Mouse (Mus musculus) kidney, adult 18-20 months (tissue): Measurements from ENCODE around the gene Pfdn6.
"Not testable (repeated sequence)": the region's sequence is repeated elsewhere in the genome, so short reads cannot be mapped to it uniquely, and the experiment has no call there.

Source experiments
- DNase-seq: peaks from one replicate; pipeline ENCODE4 v3.0.0; 2021

Gene Pfdn6

GRCm38 (mm10) chr17:33913264-33913663, 26.9 kb downstream of the Pfdn6 start:
- DNase-seq = no peak

- no peak for DNase-seq
Observed at GRCm38 (mm10) chr17:33911813-33912414, 28.2 kb downstream of the Pfdn6 start.

GRCm38 (mm10) chr17:33911052-33911812, 28.9 kb downstream of the Pfdn6 start:
- DNase-seq = no peak

GRCm38 (mm10) chr17:33910346-33911051, 29.6 kb downstream of the Pfdn6 start:
- no peak for DNase-seq

GRCm38 (mm10) chr17:33909869-33910250, 30.3 kb downstream of the Pfdn6 start:
- peak; percentile 52 for DNase-seq

- peak; percentile 99 for DNase-seq
Observed at GRCm38 (mm10) chr17:33909077-33909868, 30.9 kb downstream of the Pfdn6 start, which contains the start of gene Daxx. Gene Daxx, plus strand, starts transcription at chr17:33909414.

GRCm38 (mm10) chr17:33908331-33909076, 31.6 kb downstream of the Pfdn6 start:
- DNase-seq = peak; percentile 65

GRCm38 (mm10) chr17:33904835-33905234, 35.3 kb downstream of the Pfdn6 start, which contains the start of gene Platr17:
Gene Platr17, plus strand, starts transcription at chr17:33905135.
- not testable (repeated sequence) for DNase-seq

- not testable (repeated sequence) for DNase-seq
Observed at GRCm38 (mm10) chr17:33903911-33904651, 36.1 kb downstream of the Pfdn6 start.

GRCm38 (mm10) chr17:33902491-33902890, 37.7 kb downstream of the Pfdn6 start:
- DNase-seq = no peak

GRCm38 (mm10) chr17:33902079-33902478, 38.1 kb downstream of the Pfdn6 start:
- DNase-seq = no peak

GRCm38 (mm10) chr17:33901653-33902052, 38.5 kb downstream of the Pfdn6 start:
- no peak for DNase-seq

- no peak for DNase-seq
Observed at GRCm38 (mm10) chr17:33900989-33901314, 39.2 kb downstream of the Pfdn6 start.

GRCm38 (mm10) chr17:33900281-33900988, 39.7 kb downstream of the Pfdn6 start:
- no peak for DNase-seq

GRCm38 (mm10) chr17:33899642-33900041, 40.5 kb downstream of the Pfdn6 start:
- DNase-seq = no peak

GRCm38 (mm10) chr17:33898193-33898592, 42.0 kb downstream of the Pfdn6 start:
- DNase-seq = not testable (repeated sequence)

GRCm38 (mm10) chr17:33897114-33897794, 42.9 kb downstream of the Pfdn6 start:
- peak; percentile 37 for DNase-seq

- DNase-seq = not testable (repeated sequence)
Observed at GRCm38 (mm10) chr17:33893011-33893410, 47.1 kb downstream of the Pfdn6 start.

- DNase-seq = no peak
Observed at GRCm38 (mm10) chr17:33892429-33892828, 47.7 kb downstream of the Pfdn6 start.

GRCm38 (mm10) chr17:33891892-33892291, 48.3 kb downstream of the Pfdn6 start:
- not testable (repeated sequence) for DNase-seq
